Mouse (Mus musculus): Measurements from ENCODE around the gene 1700125H20Rik.

- TF ChIP-seq CTCF (IDR thresholded peaks at IDR 0.05; ENCODE audit: borderline replicate concordance, extremely low read depth, insufficient read depth, insufficient read length) (no peak), POLR2A (IDR thresholded peaks at IDR 0.05; ENCODE audit: borderline replicate concordance, extremely low read depth, insufficient read depth, insufficient read length, poor library complexity, severe bottlenecking) (no peak)
Measured at GRCm38 (mm10) chr11:85196046-85196445, 25.8 kb downstream of the 1700125H20Rik start.

Data from brain, embryonic 14.5 days (tissue).